Mouse (Mus musculus) stomach, postnatal 0 days (tissue): Measurements from ENCODE around the gene Zfp558. TPM values are rescaled to one million over a fixed set of nuclear protein-coding genes. Genes with fewer than 3 reads are reported as not detected.
"Not testable (repeated sequence)": the region's sequence is repeated elsewhere in the genome, so short reads cannot be mapped to it uniquely, and the experiment has no call there.

ENCODE experiments used
- ATAC-seq: fragments of 200-750 bp; cut with Nextera tagmentation; 2 replicates; pipeline ENCODE4 v1.8.0; 2017; ENCODE audit not compliant: low FRiP score, low TSS enrichment
- DNase-seq: peaks from one replicate; pipeline ENCODE4 v3.0.0-alpha.2; 2016; ENCODE audit warnings: low spot score
- H3K27ac ChIP-seq: fragments of 300-500 bp; sonication (generic); replicated peaks from 2 replicates; pipeline ENCODE4 v1.5.1; 2014; ENCODE audit warnings: mild to moderate bottlenecking, control low read depth
- H3K27me3 ChIP-seq: fragments of 300-500 bp; sonication (generic); 2 replicates; pipeline ENCODE4 v1.6.1; 2014; ENCODE audit warnings: low read length; ENCODE audit not compliant: control insufficient read depth, insufficient read depth
- H3K36me3 ChIP-seq: fragments of 300-500 bp; sonication (generic); 2 replicates; pipeline ENCODE4 v1.6.1; 2014; ENCODE audit warnings: low read length, mixed read lengths; ENCODE audit not compliant: control insufficient read depth, insufficient read depth
- H3K4me1 ChIP-seq: fragments of 300-500 bp; sonication (generic); replicated peaks from 2 replicates; pipeline ENCODE4 v1.6.1; 2014; ENCODE audit warnings: antibody characterized with exemption; ENCODE audit not compliant: control insufficient read depth, insufficient read depth
- H3K4me2 ChIP-seq: fragments of 300-500 bp; sonication (generic); replicated peaks from 2 replicates; pipeline ENCODE4 v1.6.1; 2014; ENCODE audit warnings: low read depth, mild to moderate bottlenecking, control low read depth, moderate library complexity
- H3K4me3 ChIP-seq: fragments of 300-500 bp; sonication (generic); 2 replicates; pipeline ENCODE4 v1.5.1; 2014; ENCODE audit warnings: low read depth, low read length, control low read depth
- H3K9ac ChIP-seq: fragments of 300-500 bp; sonication (generic); 2 replicates; pipeline ENCODE4 v1.6.1; 2014; ENCODE audit warnings: mild to moderate bottlenecking, low read length, control low read depth, mixed read lengths
- H3K9me3 ChIP-seq: fragments of 300-500 bp; sonication (generic); 2 replicates; pipeline ENCODE4 v1.6.1; 2016; ENCODE audit warnings: low read length; ENCODE audit not compliant: control insufficient read depth
- CTCF ChIP-seq: IDR thresholded peaks from 2 replicates; pipeline ENCODE4 v1.5.1; 2016; ENCODE audit warnings: antibody characterized with exemption, low read depth, mild to moderate bottlenecking, moderate library complexity
- EP300 ChIP-seq: optimal IDR thresholded peaks from 2 replicates; pipeline ENCODE3; 2016; ENCODE audit warnings: antibody characterized with exemption
- WGBS: fragments of 180-500 bp; shearing (Covaris S2); extraction: QIAGEN DNeasy Blood & Tissue Kit; methylation state at CpG from one replicate; pipeline ENCODE4 v1.1.7; 2014; 5-methylcytosine and 5-hydroxymethylcytosine counted together
- microRNA-seq: library from miRNA; unstranded; fragments of <30 nt; microRNA quantifications from one replicate; pipeline ENCODE4, GENCODE M21; 2016
- polyA plus RNA-seq: library from polyadenylated mRNA; unstranded; fragments of >200 nt; fragmentation: Nextera tagmentation; extraction: Ambion mirVana; gene quantifications from 2 replicates; pipeline ENCODE4 v1.2.1, GENCODE M21; 2015

Gene Zfp558
- polyA plus RNA-seq, 1 experiment from 2014 or later = 1.3 TPM

DNA sequence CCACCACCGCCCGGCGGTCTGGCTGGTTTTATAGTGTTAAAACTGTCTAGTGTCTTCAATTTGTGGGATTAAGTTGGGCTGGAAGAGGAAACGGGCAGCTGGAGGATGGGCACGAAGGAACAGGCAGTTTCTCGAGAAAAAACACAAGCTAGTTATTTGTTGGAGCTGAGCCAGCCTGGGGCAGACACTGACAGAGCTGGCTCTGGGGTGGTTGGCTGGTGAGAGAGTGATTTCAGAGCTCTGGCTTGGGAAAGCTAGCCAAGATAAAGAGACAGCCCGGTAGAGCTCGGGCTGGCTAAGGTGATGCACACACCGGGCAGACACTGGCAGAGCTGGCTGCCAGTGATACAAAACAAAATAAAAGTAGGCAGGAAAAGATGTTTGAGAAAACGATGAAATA lies 46.4 kb downstream of the Zfp558 start:
- Histone ChIP-seq H3K9ac (no peak overlapping the region), H3K4me2 (no peak overlapping the region), H3K9me3 (no peaks in the 10 kb centered on the region), H3K27me3 (no peaks in the 10 kb centered on the region), H3K27ac (no peak overlapping the region), H3K4me3 (no peak overlapping the region), H3K4me1 (no peaks in the 10 kb centered on the region), H3K36me3 (no peaks in the 10 kb centered on the region)
- DNase-seq (no peak), ATAC-seq (no peak)
- WGBS = 63% methylated on average over 10 of the region's 10 CpGs
- TF ChIP-seq CTCF = no peak

DNA sequence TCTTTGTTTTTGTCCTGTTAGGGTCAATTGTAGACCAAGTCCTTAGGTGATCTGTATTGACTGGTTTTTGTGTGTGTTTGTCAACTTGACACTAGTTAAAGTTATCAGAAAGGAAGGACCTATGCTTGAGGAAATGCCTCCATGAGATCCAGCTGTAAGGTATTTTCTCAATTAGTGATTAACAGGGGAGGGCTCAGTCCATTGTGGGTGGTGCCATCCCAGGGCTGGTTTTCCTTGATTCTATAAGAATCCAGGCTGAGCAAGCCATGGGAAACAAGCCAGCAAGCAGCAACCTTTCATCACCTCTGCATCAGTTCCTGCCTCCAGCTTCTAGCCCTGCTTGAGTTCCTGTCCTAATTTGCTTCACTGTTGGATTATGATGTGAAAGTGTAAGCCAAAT lies 47.7 kb downstream of the Zfp558 start, which contains the start of gene Mbd3l2:
TSS of gene Mbd3l2 (plus strand) at position 301 of the 400 bp plus-strand sequence.
- Histone ChIP-seq H3K4me3 (no peak within 1 kb of the TSS), H3K27ac (no peak within 1 kb of the TSS), H3K36me3 (no peaks in the 10 kb centered on the region), H3K9me3 (no peaks in the 10 kb centered on the region), H3K9ac (no peak within 1 kb of the TSS), H3K27me3 (no peaks in the 10 kb centered on the region), H3K4me2 (no peak within 1 kb of the TSS), H3K4me1 (no peaks in the 10 kb centered on the region)
- DNase-seq (no peak), ATAC-seq (no peak)
- TF ChIP-seq EP300 = no peak
- no peak for TF ChIP-seq CTCF

DNA sequence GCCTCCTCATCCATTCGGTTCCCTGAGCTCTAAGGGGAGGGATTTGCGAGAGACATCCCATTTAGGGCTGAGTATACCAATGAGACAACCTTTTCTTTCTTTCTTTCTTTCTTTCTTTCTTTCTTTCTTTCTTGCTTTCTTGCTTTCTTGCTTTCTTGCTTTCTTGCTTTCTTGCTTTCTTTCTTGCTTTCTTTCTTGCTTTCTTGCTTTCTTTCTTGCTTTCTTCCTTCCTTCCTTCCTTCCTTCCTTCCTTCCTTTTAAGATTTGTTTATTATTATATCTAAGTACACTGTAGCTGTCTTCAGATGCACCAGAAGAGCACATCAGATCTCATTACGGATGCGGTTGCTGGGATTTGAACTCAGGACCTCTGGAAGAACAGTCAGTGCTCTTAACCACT lies 65.7 kb downstream of the Zfp558 start:
- H3K9ac ChIP-seq, H3K4me3 ChIP-seq, H3K36me3 ChIP-seq, ATAC-seq, H3K4me1 ChIP-seq, DNase-seq, H3K4me2 ChIP-seq, H3K27me3 ChIP-seq, H3K9me3 ChIP-seq, H3K27ac ChIP-seq: not testable (repeated sequence)
- 74% methylated on average over 4 of the region's 4 CpGs for WGBS

Small RNA genes lying within 50 kb of the gene (microRNA-seq; reads per million reads assigned to microRNA genes)
- gene Gm22854 = not detected

Other genes with a start within 250 kb of the Zfp558 start
- 32.7 and 39.4 TPM in 2 replicates for gene Chordc1, start 186.1 kb downstream of the Zfp558 start, polyA plus RNA-seq
- gene Naalad2, start 75.3 kb downstream of the Zfp558 start, polyA plus RNA-seq = 1.5 and 1.8 TPM in 2 replicates
- gene Ubtfl1, start 73.8 kb downstream of the Zfp558 start, polyA plus RNA-seq = 0.02 TPM in 1 of 2 replicates, not detected in the other
- not detected in 2 replicates for gene Mbd3l2, start 47.6 kb downstream of the Zfp558 start, polyA plus RNA-seq
- gene Mbd3l1, start 91 bp upstream of the Zfp558 start, polyA plus RNA-seq = not detected in 2 replicates
- 2.5 TPM in 2 replicates for gene Muc16, start 196.3 kb upstream of the Zfp558 start, polyA plus RNA-seq